Mouse (Mus musculus) liver (tissue): ENCODE data around the gene Cdk12.

Experiments used
- DNase-seq: peaks from one replicate; pipeline ENCODE4 v3.0.0-alpha.2; 2020; ENCODE audit warnings: mixed read lengths

Gene Cdk12

GRCm38 (mm10) chr11:98318421-98319116, 115.7 kb downstream of the Cdk12 start:
- DNase-seq: no peak

GRCm38 (mm10) chr11:98319120-98319519, 116.3 kb downstream of the Cdk12 start:
- no peak for DNase-seq

- no peak for DNase-seq
These were observed 116.7 kb downstream of the Cdk12 start for GRCm38 (mm10) chr11:98319544-98319943.

GRCm38 (mm10) chr11:98319944-98320343, 117.1 kb downstream of the Cdk12 start:
- no peak for DNase-seq

GRCm38 (mm10) chr11:98320381-98320780, 117.5 kb downstream of the Cdk12 start:
- no peak for DNase-seq

- DNase-seq: no peak
These were observed 118.2 kb downstream of the Cdk12 start for GRCm38 (mm10) chr11:98320806-98321676.

GRCm38 (mm10) chr11:98321677-98322003, 118.8 kb downstream of the Cdk12 start:
- no peak for DNase-seq

- no peak for DNase-seq
These were observed 119.3 kb downstream of the Cdk12 start for GRCm38 (mm10) chr11:98322159-98322558.

GRCm38 (mm10) chr11:98323136-98323866, 120.4 kb downstream of the Cdk12 start:
- no peak for DNase-seq

GRCm38 (mm10) chr11:98323933-98324332, 121.1 kb downstream of the Cdk12 start:
- DNase-seq: no peak

- no peak for DNase-seq
These were observed 122.4 kb downstream of the Cdk12 start for GRCm38 (mm10) chr11:98325191-98325820.

GRCm38 (mm10) chr11:98325821-98326218, 123.0 kb downstream of the Cdk12 start:
- DNase-seq: no peak

- DNase-seq: no peak
These were observed 123.9 kb downstream of the Cdk12 start for GRCm38 (mm10) chr11:98326741-98327135.

- no peak for DNase-seq
These were observed 124.5 kb downstream of the Cdk12 start for GRCm38 (mm10) chr11:98327136-98328030.

- DNase-seq: no peak
These were observed 125.1 kb downstream of the Cdk12 start for GRCm38 (mm10) chr11:98328031-98328370.
